Mouse (Mus musculus) adrenal gland, adult (tissue): Measurements from ENCODE around the gene Phrf1.

Source experiments
- DNase-seq, 2 experiments: peaks; one replicate each; pipeline ENCODE4 v3.0.0; 2022 to 2023; ENCODE audit warnings: low spot score in 1 of 2; ENCODE audit not compliant: inconsistent age in 2 of 2

The Phrf1 gene

GRCm38 (mm10) chr7:141213133-141213532, 15.5 kb upstream of the Phrf1 start:
- DNase-seq: no peak

- no peak for DNase-seq
Measured at GRCm38 (mm10) chr7:141213605-141214235, 14.9 kb upstream of the Phrf1 start, which contains the start of gene Lmntd2. Gene Lmntd2, minus strand, starts transcription at chr7:141214080.

DNA sequence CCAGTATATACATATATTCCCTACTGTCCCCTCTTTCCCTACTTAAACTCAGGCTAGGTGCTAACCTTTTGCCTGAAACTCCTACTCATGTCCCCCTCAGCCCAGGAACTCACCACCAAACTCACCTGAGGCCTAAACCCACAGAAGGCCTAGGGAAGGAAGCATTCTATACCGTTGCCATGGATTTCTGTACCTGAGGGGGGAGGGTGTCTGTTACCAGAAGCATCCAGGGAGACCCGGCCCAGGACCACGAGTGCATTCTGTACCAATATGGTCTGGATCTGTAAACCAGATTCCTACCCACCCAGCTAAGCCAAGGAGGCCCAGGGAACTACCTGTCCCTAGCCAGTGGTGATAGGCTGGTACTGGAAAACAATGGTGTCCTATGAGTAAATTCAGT, 14.3 kb upstream of the Phrf1 start:
- DNase-seq: no peak

GRCm38 (mm10) chr7:141215101-141215879, 13.3 kb upstream of the Phrf1 start, which contains the start of gene Rassf7:
Gene Rassf7, plus strand, starts transcription at chr7:141215860.
- peak; percentile 95 to 97 for DNase-seq

- DNase-seq: peak; percentile 61 to 84
Measured at GRCm38 (mm10) chr7:141215880-141216733, 12.5 kb upstream of the Phrf1 start.

DNA sequence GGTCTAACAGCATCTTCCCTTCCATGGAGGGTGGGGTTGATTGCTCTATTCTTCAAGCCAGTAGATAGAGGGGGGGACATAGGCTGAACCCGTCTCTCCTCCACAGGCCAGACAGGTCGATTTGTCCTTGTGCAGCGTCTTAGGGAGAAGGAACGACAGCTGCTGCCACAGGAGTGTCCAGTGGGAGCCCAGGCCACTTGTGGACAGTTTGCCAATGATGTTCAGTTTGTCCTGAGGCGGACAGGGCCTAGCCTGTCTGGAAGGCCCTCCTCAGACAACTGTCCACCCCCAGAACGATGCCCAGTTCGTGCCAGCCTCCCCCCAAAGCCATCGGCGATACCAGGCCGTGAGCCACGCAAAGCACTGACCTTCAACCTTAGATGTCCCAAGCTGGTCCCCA, 11.7 kb upstream of the Phrf1 start:
- no peak for DNase-seq

- no peak for DNase-seq
Measured at GRCm38 (mm10) chr7:141217343-141218013, 11.1 kb upstream of the Phrf1 start.

- DNase-seq: no peak
Measured at GRCm38 (mm10) chr7:141218141-141218540, 10.4 kb upstream of the Phrf1 start.

GRCm38 (mm10) chr7:141218557-141219133, 9.9 kb upstream of the Phrf1 start:
- DNase-seq: no peak

DNA sequence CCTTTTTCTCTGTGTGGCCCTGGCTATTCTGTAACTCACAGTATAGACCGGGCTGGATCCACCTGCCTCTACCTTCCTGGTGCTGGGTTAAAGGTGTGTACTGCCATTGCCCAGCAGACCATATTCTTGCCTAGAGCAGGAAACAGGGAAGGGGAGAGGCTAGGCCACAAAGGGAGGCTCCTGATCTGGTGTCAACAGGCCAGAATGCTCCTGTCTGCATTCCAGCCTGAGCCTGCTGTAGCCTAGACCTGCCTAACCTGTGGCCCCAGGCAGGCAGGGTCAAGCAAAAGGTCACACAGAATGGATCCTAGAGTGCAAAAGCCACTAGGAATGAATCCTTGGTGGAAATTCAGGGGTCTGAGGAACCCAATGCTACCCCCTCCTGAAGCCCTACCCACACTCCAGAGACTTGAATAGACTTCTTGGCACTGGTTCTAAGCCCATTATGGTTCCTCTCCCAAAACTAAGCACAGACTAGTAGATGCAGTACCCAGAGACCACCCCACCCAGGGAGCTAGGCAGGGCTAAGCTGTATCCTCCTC, 9.0 kb upstream of the Phrf1 start:
- DNase-seq: no peak

DNA sequence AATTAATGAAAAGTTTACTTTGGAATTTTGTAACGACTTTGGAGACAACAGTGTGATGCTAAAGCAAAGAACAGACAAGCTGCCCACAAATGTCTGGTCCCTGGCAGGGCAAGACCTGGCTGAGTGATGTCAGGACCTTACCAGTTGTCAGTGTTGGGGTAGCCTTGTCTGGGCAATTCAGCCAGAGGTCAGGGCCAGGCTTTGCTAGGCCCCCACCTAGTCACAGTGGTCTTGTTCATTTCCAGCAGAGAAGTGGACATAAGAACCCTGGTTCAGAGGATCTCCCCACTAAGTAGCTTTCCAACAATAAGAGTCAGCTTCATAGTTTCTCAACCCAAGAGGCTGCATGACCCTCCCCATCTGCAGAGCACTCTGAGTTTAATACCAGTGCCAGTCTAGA, 8.2 kb upstream of the Phrf1 start:
- no peak for DNase-seq

DNA sequence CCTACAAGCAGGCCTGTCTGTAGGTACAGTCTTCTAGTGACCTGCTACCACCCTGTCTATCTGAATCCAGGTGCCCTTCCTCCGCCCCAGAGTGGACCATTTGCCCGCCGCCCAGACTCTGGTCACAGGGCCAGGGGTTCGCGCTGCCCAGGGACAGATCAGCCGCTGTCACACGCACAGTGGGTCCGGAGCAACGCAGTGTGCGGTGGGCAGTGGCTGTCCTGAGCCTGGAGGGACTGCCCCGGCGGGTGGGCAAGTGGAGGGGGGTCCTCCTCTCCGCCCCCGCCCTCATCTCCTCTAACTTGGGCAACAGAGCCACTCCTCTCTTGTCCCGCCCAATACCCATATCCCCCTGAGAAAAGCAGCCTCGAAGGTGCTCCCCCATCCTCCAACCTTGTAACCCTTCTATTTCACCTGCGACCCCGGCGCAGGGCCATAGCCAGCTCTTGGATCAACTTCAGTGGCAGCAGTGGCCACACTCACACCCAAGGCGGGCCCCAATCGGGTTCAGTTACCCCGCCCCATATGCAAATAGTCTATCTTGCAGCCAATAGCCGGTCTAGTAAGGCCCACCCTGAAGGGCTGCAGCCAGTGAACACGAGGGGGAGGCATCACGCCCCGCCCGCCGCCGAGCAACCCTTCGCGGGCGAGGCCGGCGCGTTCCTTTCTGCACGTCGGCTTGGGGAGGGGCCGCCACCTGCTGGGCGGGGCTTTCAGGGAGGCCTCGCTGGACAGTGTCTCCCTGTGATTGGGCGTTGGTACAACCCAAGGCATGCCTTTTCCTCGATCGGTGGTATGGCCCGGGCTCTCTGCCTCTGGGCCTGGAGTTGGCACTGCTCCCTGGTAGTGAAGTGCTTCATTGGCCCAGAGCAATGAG, 7.1 kb upstream of the Phrf1 start:
- peak; percentile 99 for DNase-seq

DNA sequence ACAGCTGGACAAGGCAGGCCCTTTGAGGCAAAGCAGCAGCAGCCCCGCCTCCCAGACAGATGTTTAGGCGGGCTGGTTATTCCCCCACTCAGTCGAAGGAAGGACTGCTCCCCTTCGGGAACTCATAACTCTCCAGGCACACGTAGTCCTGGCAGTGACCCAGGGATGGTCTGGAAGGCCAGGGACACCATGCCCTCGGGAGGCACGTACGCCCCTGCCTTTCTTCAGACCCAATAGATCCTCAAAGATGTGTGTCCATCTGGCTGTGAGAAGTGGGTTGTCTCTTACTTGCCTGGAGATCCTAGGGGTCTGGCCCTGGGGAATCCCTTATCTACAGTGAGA, 6.5 kb upstream of the Phrf1 start:
- no peak for DNase-seq

GRCm38 (mm10) chr7:141222696-141223215, 5.8 kb upstream of the Phrf1 start:
- DNase-seq: peak in 1 of 2 experiments; percentile 61

- DNase-seq: no peak
Measured at GRCm38 (mm10) chr7:141226535-141226934, 2.0 kb upstream of the Phrf1 start.

DNA sequence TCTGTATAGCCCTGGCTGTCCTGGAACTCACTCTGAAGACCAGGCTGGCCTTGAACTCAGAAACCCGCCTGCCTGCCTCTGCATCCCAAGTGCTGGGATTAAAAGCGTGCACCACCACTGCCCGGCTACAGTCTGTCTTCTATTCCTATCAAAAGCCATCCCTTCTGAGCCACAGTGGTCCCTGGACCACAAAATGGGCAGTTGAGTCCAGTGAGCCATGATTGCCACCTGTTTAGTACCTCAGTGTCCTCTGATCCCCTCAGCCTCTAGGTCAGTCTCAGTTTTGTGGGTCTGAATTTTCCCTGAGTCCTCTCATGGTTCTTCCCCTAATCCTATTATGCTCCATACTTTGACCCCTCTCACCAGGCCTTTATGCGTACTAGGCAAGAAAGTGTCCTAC, 788 bp upstream of the Phrf1 start:
- DNase-seq: no peak

GRCm38 (mm10) chr7:141229702-141230101, 1.1 kb downstream of the Phrf1 start:
- no peak for DNase-seq

- peak in 1 of 2 experiments; percentile 29 for DNase-seq
Measured at GRCm38 (mm10) chr7:141230570-141230969, 2.0 kb downstream of the Phrf1 start.

- no peak for DNase-seq
Measured at GRCm38 (mm10) chr7:141231111-141231510, 2.5 kb downstream of the Phrf1 start.
